Mouse (Mus musculus): Measurements from ENCODE around the gene Daam1. TPM values are rescaled to one million over a fixed set of nuclear protein-coding genes. Genes with fewer than 3 reads are reported as not detected.
A peak's percentile ranks its signal among the peaks of the same experiment; 100 is the strongest.

The Daam1 gene
- polyA plus RNA-seq, 1 experiment, result 37.2 TPM

- TF ChIP-seq GATA1 (IDR thresholded peaks at IDR 0.05; ENCODE audit: low read length), result no peak
Measured at GRCm38 (mm10) chr12:71973577-71973976, 142.7 kb downstream of the Daam1 start.

- TF ChIP-seq GATA1 (IDR thresholded peaks at IDR 0.05; ENCODE audit: low read length), result no peak
Measured at GRCm38 (mm10) chr12:71975626-71976025, 144.7 kb downstream of the Daam1 start.

GRCm38 (mm10) chr12:71976361-71976960 is 145.6 kb downstream of the Daam1 start:
- no peak for TF ChIP-seq GATA1 (IDR thresholded peaks at IDR 0.05; ENCODE audit: low read length)

DNA sequence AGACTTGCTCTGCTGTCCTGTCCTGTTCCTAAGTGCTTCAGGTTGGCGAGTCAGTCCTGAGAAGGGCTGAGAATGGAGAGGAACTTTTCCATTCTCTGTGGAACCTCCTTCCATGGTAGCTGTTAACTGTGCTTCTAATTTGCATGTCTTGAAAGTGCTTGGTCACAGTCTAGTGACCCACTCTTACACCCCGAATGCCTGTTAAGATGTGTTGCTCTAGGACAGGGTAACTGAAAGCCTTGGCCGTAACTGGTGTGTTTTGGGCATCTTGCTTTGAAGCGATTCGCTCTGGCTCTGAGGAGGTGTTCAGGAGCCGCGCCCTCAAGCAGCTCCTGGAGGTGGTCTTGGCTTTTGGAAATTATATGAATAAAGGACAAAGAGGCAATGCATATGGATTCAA is 146.5 kb downstream of the Daam1 start:
- TF ChIP-seq GATA1 (IDR thresholded peaks at IDR 0.05; ENCODE audit: low read length), result no peak

DNA sequence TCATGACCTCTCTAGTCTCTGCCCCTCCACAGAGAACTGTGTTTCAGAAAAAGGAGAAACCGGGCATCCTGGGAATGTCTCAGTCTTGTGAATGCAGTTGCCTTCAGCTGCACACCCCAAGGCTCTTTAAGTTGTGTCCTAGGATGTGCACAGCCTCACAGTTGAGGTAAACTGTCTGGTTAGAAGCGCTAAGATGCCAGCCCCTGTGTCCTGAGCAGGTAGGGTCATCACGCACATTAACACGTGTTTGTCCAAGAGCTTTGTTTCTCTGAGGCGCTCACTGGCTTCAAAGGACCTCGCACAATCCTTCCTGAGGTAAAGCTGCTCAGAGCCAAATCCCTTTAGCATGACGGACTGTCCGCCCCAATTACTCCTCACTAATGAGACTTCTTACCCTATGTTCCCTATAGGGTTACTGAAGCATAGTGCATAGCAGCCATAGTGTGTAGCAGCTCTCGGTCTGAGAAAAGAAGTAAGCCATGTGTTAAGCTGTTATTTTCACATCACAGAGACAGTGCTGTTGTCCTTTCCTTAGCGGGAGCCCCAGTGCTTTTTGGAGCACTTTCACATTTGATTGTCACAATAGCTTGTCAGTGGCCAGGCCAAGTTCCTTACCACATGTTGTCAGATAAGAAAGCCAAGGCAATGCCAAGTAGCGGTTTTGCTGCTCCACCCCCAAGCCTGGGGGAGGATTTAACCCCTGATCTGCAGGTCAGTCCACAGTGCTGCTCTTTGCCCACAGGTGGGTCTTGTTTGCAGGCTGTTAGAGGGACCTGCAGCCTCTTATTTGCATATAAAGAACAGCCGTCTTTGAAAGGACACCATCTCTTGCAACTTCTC is 147.9 kb downstream of the Daam1 start:
- peak; percentile 48 for TF ChIP-seq GATA1 (IDR thresholded peaks at IDR 0.05; ENCODE audit: low read length)

DNA sequence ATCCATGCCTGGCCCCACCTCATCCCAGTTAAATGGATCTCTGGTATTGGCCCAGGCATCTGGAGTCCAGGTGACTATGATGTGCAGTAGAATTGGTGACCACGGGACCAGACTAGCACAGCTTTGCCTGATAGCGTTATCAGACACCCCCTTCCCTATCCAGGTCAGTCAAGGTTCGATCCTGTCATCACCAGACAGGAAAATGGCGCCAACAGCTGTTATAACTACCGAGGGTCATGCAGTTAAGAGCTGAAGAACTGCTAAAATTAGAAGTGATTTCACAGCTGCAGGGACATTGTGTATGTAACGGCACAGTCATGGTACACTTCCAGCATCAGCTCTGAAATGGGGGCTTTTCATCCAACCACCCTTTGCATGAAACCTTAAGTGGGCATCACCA is 149.3 kb downstream of the Daam1 start:
- TF ChIP-seq GATA1 (IDR thresholded peaks at IDR 0.05; ENCODE audit: low read length), result no peak

DNA sequence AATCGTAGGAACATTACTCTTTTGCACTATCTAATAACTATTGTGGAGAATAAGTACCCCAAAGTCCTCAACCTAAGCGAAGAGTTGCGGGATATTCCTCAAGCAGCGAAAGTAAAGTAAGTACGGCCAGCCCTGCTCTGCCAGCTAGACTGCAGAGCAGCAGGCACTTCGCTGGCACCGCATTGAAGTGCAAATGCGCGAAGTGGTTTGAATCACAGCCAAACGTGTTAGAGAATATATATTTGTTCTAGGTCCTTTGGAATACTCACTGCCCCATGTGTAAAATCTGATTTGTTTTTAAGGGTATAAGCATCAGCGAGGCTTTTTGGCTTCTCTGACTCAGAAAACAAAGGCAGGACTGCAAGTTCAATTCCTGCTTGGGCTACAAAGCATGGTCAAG is 149.9 kb downstream of the Daam1 start:
- no peak for TF ChIP-seq GATA1 (IDR thresholded peaks at IDR 0.05; ENCODE audit: low read length)

DNA sequence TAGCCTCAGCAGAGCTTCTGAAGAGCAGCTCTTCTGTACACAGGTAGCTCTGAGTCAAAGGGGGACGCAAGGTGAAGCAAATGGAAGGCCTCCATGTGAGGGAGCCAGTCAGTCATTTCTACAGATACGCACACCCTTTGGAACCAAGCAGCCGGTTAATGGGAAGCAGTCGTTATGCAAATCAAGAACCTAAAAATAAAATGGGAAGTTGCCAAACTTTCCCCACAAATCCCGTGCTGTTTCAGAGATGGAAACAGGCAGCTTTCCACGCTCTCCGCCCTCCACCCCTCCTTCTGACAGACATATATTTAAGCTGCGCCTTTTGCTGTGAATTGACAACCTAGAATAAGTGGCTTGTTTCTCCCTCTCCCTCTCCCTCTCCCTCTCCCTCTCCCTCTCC is 150.4 kb downstream of the Daam1 start:
- no peak for TF ChIP-seq GATA1 (IDR thresholded peaks at IDR 0.05; ENCODE audit: low read length)

GRCm38 (mm10) chr12:71981791-71982190 is 150.9 kb downstream of the Daam1 start:
- no peak for TF ChIP-seq GATA1 (IDR thresholded peaks at IDR 0.05; ENCODE audit: low read length)

GRCm38 (mm10) chr12:71983102-71983715 is 152.3 kb downstream of the Daam1 start:
- TF ChIP-seq GATA1 (IDR thresholded peaks at IDR 0.05; ENCODE audit: low read length), result no peak

GRCm38 (mm10) chr12:71987161-71987560 is 156.3 kb downstream of the Daam1 start:
- no peak for TF ChIP-seq GATA1 (IDR thresholded peaks at IDR 0.05; ENCODE audit: low read length)

GRCm38 (mm10) chr12:71987885-71988284 is 157.0 kb downstream of the Daam1 start:
- TF ChIP-seq GATA1 (IDR thresholded peaks at IDR 0.05; ENCODE audit: low read length), result no peak

DNA sequence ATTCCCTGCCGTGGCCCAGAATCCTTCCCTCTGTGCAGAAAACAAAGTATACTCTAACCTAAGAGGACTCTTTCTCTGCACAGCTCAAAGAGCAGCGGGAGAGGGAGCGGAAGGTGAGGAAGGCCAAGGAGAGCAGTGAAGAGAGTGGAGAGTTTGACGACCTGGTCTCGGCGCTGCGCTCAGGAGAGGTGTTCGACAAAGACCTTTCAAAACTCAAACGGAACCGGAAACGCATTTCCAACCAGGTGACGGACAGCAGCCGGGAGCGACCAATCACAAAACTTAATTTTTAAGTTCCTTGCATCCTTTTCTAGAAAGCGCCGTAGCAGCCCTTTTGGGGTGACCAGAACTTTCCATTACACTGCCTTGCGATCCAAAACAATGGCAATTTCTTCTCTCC is 158.7 kb downstream of the Daam1 start:
- TF ChIP-seq GATA1 (IDR thresholded peaks at IDR 0.05; ENCODE audit: low read length), result no peak

GRCm38 (mm10) chr12:71992599-71993210 is 161.8 kb downstream of the Daam1 start:
- TF ChIP-seq GATA1 (IDR thresholded peaks at IDR 0.05; ENCODE audit: low read length), result no peak

GRCm38 (mm10) chr12:71995831-71996230 is 165.0 kb downstream of the Daam1 start:
- TF ChIP-seq GATA1 (IDR thresholded peaks at IDR 0.05; ENCODE audit: low read length), result no peak

DNA sequence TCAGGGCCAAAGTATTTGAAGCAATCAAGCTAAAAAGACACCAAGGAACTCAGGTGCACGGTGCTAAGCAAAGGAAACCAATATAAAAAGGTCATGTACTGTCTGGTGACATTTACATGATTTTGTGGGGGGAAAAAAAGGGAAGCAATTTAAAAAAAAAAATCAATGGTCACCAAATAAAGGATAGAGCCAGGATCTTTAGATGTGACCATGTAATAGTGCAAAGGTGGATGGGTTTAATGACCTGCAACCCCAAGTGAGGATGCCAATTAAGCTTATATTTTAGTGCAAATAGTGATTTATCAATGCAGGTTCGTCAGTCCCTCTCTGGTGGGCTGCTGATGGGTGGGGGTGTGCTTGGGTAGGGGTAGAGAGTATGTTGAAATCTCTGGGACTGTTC is 166.0 kb downstream of the Daam1 start:
- TF ChIP-seq GATA1 (IDR thresholded peaks at IDR 0.05; ENCODE audit: low read length), result no peak

Measured in G1E-ER4 (cell line).